Mouse (Mus musculus): ENCODE measurements around the gene Dhx35. TPM values are rescaled to one million over a fixed set of nuclear protein-coding genes. Genes with fewer than 3 reads are reported as not detected.

The Dhx35 gene
- total RNA-seq, 2 experiments from 2014 or later: 10.6 to 11.2 TPM

GRCm38 (mm10) chr2:158800788-158801187, 6.2 kb downstream of the Dhx35 start:
- no peak for DNase-seq

- no peak for DNase-seq
Measured at GRCm38 (mm10) chr2:158803575-158803974, 9.0 kb downstream of the Dhx35 start.

GRCm38 (mm10) chr2:158815686-158816085, 21.1 kb downstream of the Dhx35 start:
- no peak for DNase-seq

- no peak for DNase-seq
Measured at GRCm38 (mm10) chr2:158816239-158816638, 21.6 kb downstream of the Dhx35 start.

GRCm38 (mm10) chr2:158817708-158818107, 23.1 kb downstream of the Dhx35 start:
- no peak for DNase-seq

- DNase-seq: no peak
Measured at GRCm38 (mm10) chr2:158828124-158828523, 33.5 kb downstream of the Dhx35 start.

- DNase-seq: no peak
Measured at GRCm38 (mm10) chr2:158829746-158830145, 35.1 kb downstream of the Dhx35 start.

- DNase-seq: no peak
Measured at GRCm38 (mm10) chr2:158833221-158833620, 38.6 kb downstream of the Dhx35 start.

GRCm38 (mm10) chr2:158833645-158834044, 39.0 kb downstream of the Dhx35 start:
- DNase-seq: no peak

- no peak for DNase-seq
Measured at GRCm38 (mm10) chr2:158843287-158843686, 48.7 kb downstream of the Dhx35 start.

GRCm38 (mm10) chr2:158845031-158845430, 50.4 kb downstream of the Dhx35 start:
- no peak for DNase-seq

- DNase-seq: no peak
Measured at GRCm38 (mm10) chr2:158846208-158846607, 51.6 kb downstream of the Dhx35 start.

GRCm38 (mm10) chr2:158847991-158848390, 53.4 kb downstream of the Dhx35 start:
- DNase-seq: no peak

- DNase-seq: no peak
Measured at GRCm38 (mm10) chr2:158849416-158849815, 54.8 kb downstream of the Dhx35 start.

- DNase-seq: peak; percentile 34 to 74
Measured at GRCm38 (mm10) chr2:158852579-158852978, 58.0 kb downstream of the Dhx35 start.

GRCm38 (mm10) chr2:158856896-158857499, 62.4 kb downstream of the Dhx35 start:
- DNase-seq: no peak

GRCm38 (mm10) chr2:158857579-158857978, 63.0 kb downstream of the Dhx35 start:
- no peak for DNase-seq

GRCm38 (mm10) chr2:158861115-158861514, 66.5 kb downstream of the Dhx35 start:
- DNase-seq: no peak

GRCm38 (mm10) chr2:158863341-158864125, 68.9 kb downstream of the Dhx35 start:
- DNase-seq: peak; percentile 51 to 73

- DNase-seq: no peak
Measured at GRCm38 (mm10) chr2:158864126-158864458, 69.5 kb downstream of the Dhx35 start.

- DNase-seq: peak; percentile 78 to 83
Measured at GRCm38 (mm10) chr2:158865358-158865757, 70.8 kb downstream of the Dhx35 start.

GRCm38 (mm10) chr2:158886571-158886970, 92.0 kb downstream of the Dhx35 start:
- DNase-seq: peak; percentile 20 to 43

- DNase-seq: no peak
Measured at GRCm38 (mm10) chr2:158888531-158888930, 93.9 kb downstream of the Dhx35 start.

GRCm38 (mm10) chr2:158889201-158889600, 94.6 kb downstream of the Dhx35 start:
- no peak for DNase-seq
